Mouse (Mus musculus) liver, embryonic 13.5 days (tissue): ENCODE results near the gene Vps37d. TPM values are rescaled to one million over a fixed set of nuclear protein-coding genes. Genes with fewer than 3 reads are reported as not detected.
"Not testable (repeated sequence)": the region's sequence is repeated elsewhere in the genome, so short reads cannot be mapped to it uniquely, and the experiment has no call there.

Experiments used
- ATAC-seq: fragments of 200-750 bp; cut with Nextera tagmentation; 2 replicates; pipeline ENCODE4 v1.8.0; 2017; ENCODE audit warnings: low read depth, mild to moderate bottlenecking, moderate number of reproducible peaks, moderate library complexity
- DNase-seq: peaks from one replicate; pipeline ENCODE4 v3.0.0; 2022
- H3K27ac ChIP-seq: fragments of 300-500 bp; sonication (generic); 2 replicates; pipeline ENCODE4 v1.5.1; 2015; ENCODE audit warnings: moderate library complexity, mild to moderate bottlenecking, inconsistent platforms
- H3K27me3 ChIP-seq: fragments of 300-500 bp; sonication (generic); 2 replicates; pipeline ENCODE4 v1.6.1; 2015; ENCODE audit warnings: mild to moderate bottlenecking, inconsistent platforms
- H3K36me3 ChIP-seq: fragments of 300-500 bp; sonication (generic); 2 replicates; pipeline ENCODE4 v1.6.1; 2015; ENCODE audit warnings: mild to moderate bottlenecking, inconsistent platforms
- H3K4me1 ChIP-seq: fragments of 300-500 bp; sonication (generic); replicated peaks from 2 replicates; pipeline ENCODE4 v1.6.1; 2015; ENCODE audit warnings: inconsistent platforms
- H3K4me2 ChIP-seq: fragments of 300-500 bp; sonication (generic); 2 replicates; pipeline ENCODE4 v1.6.1; 2015; ENCODE audit warnings: inconsistent platforms, mild to moderate bottlenecking, moderate library complexity
- H3K4me3 ChIP-seq: fragments of 300-500 bp; sonication (generic); replicated peaks from 2 replicates; pipeline ENCODE4 v1.5.1; 2015; ENCODE audit warnings: mild to moderate bottlenecking, inconsistent platforms
- H3K9ac ChIP-seq: fragments of 300-500 bp; sonication (generic); 2 replicates; pipeline ENCODE4 v1.6.1; 2015; ENCODE audit warnings: mild to moderate bottlenecking, inconsistent platforms
- H3K9me3 ChIP-seq: fragments of 300-500 bp; sonication (generic); replicated peaks from 2 replicates; pipeline ENCODE4 v1.6.1; 2016; ENCODE audit warnings: inconsistent platforms
- WGBS: fragments of 180-500 bp; shearing (Covaris S2); methylation state at CpG from one replicate; pipeline ENCODE4 v1.1.7; 2015; ENCODE audit not compliant: insufficient replicate concordance; 5-methylcytosine and 5-hydroxymethylcytosine counted together
- polyA plus RNA-seq: library from polyadenylated mRNA; unstranded; fragments of >200 nt; fragmentation: Nextera tagmentation; extraction: Ambion mirVana; gene quantifications from 2 replicates; pipeline ENCODE4 v1.2.1, GENCODE M21; 2015

Gene Vps37d
- polyA plus RNA-seq, 1 experiment from 2014 or later = 0.47 TPM

- Histone ChIP-seq H3K27ac (no peak overlapping the region), H3K27me3 (peaks cover 21% of the 10 kb centered on the region; the same call in 1 of the 2 replicates), H3K36me3 (no peaks in the 10 kb centered on the region), H3K9ac (no peak overlapping the region), H3K9me3 (no peaks in the 10 kb centered on the region), H3K4me1 (peaks cover 31% of the 10 kb centered on the region), H3K4me3 (no peak overlapping the region), H3K4me2 (no peak overlapping the region)
- DNase-seq = no peak
- WGBS = 50% methylated on average over 4 of the region's 4 CpGs
- no peak for ATAC-seq
Observed at GRCm38 (mm10) chr5:135075655-135076054, 2.4 kb downstream of the Vps37d start.

GRCm38 (mm10) chr5:135073349-135074150, 4.5 kb downstream of the Vps37d start:
- Histone ChIP-seq H3K4me2 (no peak overlapping the region), H3K27me3 (0 out of 2 replicates have a peak, but pooled peaks cover 5% of the 10 kb centered on the region), H3K27ac (no peak overlapping the region), H3K4me3 (no peak overlapping the region), H3K9me3 (no peaks in the 10 kb centered on the region), H3K36me3 (no peaks in the 10 kb centered on the region), H3K4me1 (peaks cover 38% of the 10 kb centered on the region), H3K9ac (no peak overlapping the region)
- ATAC-seq = no peak
- DNase-seq = no peak
- 40% methylated on average over 24 of the region's 26 CpGs for WGBS

GRCm38 (mm10) chr5:135072720-135073119, 5.3 kb downstream of the Vps37d start:
- Histone ChIP-seq H3K4me2 (no peak overlapping the region), H3K36me3 (0 out of 2 replicates have a peak, but pooled peaks cover 4% of the 10 kb centered on the region), H3K27me3 (0 out of 2 replicates have a peak, but pooled peaks cover 4% of the 10 kb centered on the region), H3K27ac (no peak overlapping the region), H3K4me3 (no peak overlapping the region), H3K4me1 (peaks cover 30% of the 10 kb centered on the region), H3K9me3 (no peaks in the 10 kb centered on the region), H3K9ac (no peak overlapping the region)
- DNase-seq (no peak), ATAC-seq (no peak)
- 47% methylated on average over 6 of the region's 6 CpGs for WGBS

GRCm38 (mm10) chr5:135072061-135072460, 6.0 kb downstream of the Vps37d start:
- H3K27ac ChIP-seq = no peak overlapping the region
- peaks cover 23% of the 10 kb centered on the region for H3K4me1 ChIP-seq
- H3K4me2 ChIP-seq = no peak overlapping the region
- peaks cover 10% of the 10 kb centered on the region; the same call in 1 of the 2 replicates for H3K36me3 ChIP-seq
- 0 out of 2 replicates have a peak, but pooled peaks cover 4% of the 10 kb centered on the region for H3K27me3 ChIP-seq
- ATAC-seq = no peak
- WGBS = 69% methylated on average over 2 of the region's 2 CpGs
- no peak overlapping the region for H3K9ac ChIP-seq
- no peaks in the 10 kb centered on the region for H3K9me3 ChIP-seq
- H3K4me3 ChIP-seq = no peak overlapping the region
- DNase-seq = no peak

GRCm38 (mm10) chr5:135070448-135070847, 7.6 kb downstream of the Vps37d start:
- H3K27me3 ChIP-seq = 0 out of 2 replicates have a peak, but pooled peaks cover 4% of the 10 kb centered on the region
- peaks cover 21% of the 10 kb centered on the region; the same call in 1 of the 2 replicates for H3K36me3 ChIP-seq
- no peak overlapping the region for H3K4me2 ChIP-seq
- no peaks in the 10 kb centered on the region for H3K9me3 ChIP-seq
- H3K4me3 ChIP-seq = no peak overlapping the region
- peak; percentile 29 for DNase-seq
- 49% methylated on average over 3 of the region's 3 CpGs for WGBS
- H3K27ac ChIP-seq = no peak overlapping the region
- no peak overlapping the region; the same call in 1 of the 2 replicates for H3K9ac ChIP-seq
- ATAC-seq = peak; percentile 67
- H3K4me1 ChIP-seq = peaks cover 29% of the 10 kb centered on the region

- H3K27me3 ChIP-seq = no peaks in the 10 kb centered on the region
- WGBS = 80% methylated on average over 3 of the region's 3 CpGs
- H3K27ac ChIP-seq = no peak overlapping the region
- peaks cover 40% of the 10 kb centered on the region for H3K4me1 ChIP-seq
- no peak overlapping the region for H3K9ac ChIP-seq
- peak overlapping the region; percentile 95; the same call in 1 of the 2 replicates for H3K4me2 ChIP-seq
- peaks cover 29% of the 10 kb centered on the region for H3K36me3 ChIP-seq
- ATAC-seq (no peak), DNase-seq (no peak)
- no peak overlapping the region for H3K4me3 ChIP-seq
- no peaks in the 10 kb centered on the region for H3K9me3 ChIP-seq
Observed at GRCm38 (mm10) chr5:135066008-135066407, 12.1 kb downstream of the Vps37d start.

GRCm38 (mm10) chr5:135064909-135065446, 13.1 kb downstream of the Vps37d start, which contains the start of gene Bud23:
Gene Bud23, minus strand, starts transcription at chr5:135064959.
- not testable (repeated sequence) for ATAC-seq
- H3K36me3 ChIP-seq = peaks cover 39% of the 10 kb centered on the region
- 59% methylated on average over 9 of the region's 9 CpGs for WGBS

GRCm38 (mm10) chr5:135064382-135064766, 13.7 kb downstream of the Vps37d start:
- peak overlapping the region; percentile 92 for H3K4me3 ChIP-seq
- peak overlapping the region; percentile 88 for H3K9ac ChIP-seq
- ATAC-seq (peak; percentile 72), DNase-seq (no peak)
- WGBS = under 1% methylated on average over 40 of the region's 40 CpGs
- H3K4me1 ChIP-seq = peaks cover 28% of the 10 kb centered on the region
- H3K4me2 ChIP-seq = peak overlapping the region; percentile 95
- peaks cover 46% of the 10 kb centered on the region for H3K36me3 ChIP-seq
- H3K27ac ChIP-seq = peak overlapping the region; percentile 70
- H3K9me3 ChIP-seq = no peaks in the 10 kb centered on the region
- H3K27me3 ChIP-seq = no peaks in the 10 kb centered on the region

More at GRCm38 (mm10) chr5:135064909-135065446, 13.1 kb downstream of the Vps37d start, which contains the start of gene Bud23:
- H3K9me3 ChIP-seq, DNase-seq, H3K27me3 ChIP-seq: not testable (repeated sequence)
- H3K27ac ChIP-seq = peak within 1 kb of the TSS; percentile 70
- peak within 1 kb of the TSS; percentile 95 for H3K4me2 ChIP-seq
- H3K9ac ChIP-seq = peak within 1 kb of the TSS; percentile 88
- H3K4me1 ChIP-seq = peaks cover 29% of the 10 kb centered on the region
- H3K4me3 ChIP-seq = peak within 1 kb of the TSS; percentile 92

GRCm38 (mm10) chr5:135063629-135064381, 14.3 kb downstream of the Vps37d start, which contains the start of gene Dnajc30:
Gene Dnajc30, plus strand, starts transcription at chr5:135064202.
- Histone ChIP-seq H3K4me2 (peak within 1 kb of the TSS; percentile 95), H3K4me1 (peaks cover 28% of the 10 kb centered on the region), H3K4me3 (peak within 1 kb of the TSS; percentile 92), H3K9ac (peak within 1 kb of the TSS; percentile 88), H3K27ac (peak within 1 kb of the TSS; percentile 70), H3K27me3 (no peaks in the 10 kb centered on the region), H3K9me3 (no peaks in the 10 kb centered on the region), H3K36me3 (peaks cover 51% of the 10 kb centered on the region)
- peak; percentile 95 for ATAC-seq
- under 1% methylated on average over 52 of the region's 52 CpGs for WGBS
- DNase-seq = peak; percentile 95

GRCm38 (mm10) chr5:135053356-135053755, 24.7 kb downstream of the Vps37d start:
- DNase-seq (no peak), ATAC-seq (no peak)
- Histone ChIP-seq H3K4me1 (no peaks in the 10 kb centered on the region), H3K4me2 (no peak overlapping the region), H3K27ac (no peak overlapping the region), H3K36me3 (peaks cover 70% of the 10 kb centered on the region), H3K4me3 (no peak overlapping the region), H3K9ac (no peak overlapping the region), H3K27me3 (no peaks in the 10 kb centered on the region), H3K9me3 (no peaks in the 10 kb centered on the region)
- WGBS = 81% methylated on average over 12 of the region's 12 CpGs

GRCm38 (mm10) chr5:135049268-135049667, 28.8 kb downstream of the Vps37d start:
- H3K9me3 ChIP-seq, H3K4me1 ChIP-seq: not testable (repeated sequence)
- 71% methylated on average over 6 of the region's 6 CpGs for WGBS

More at GRCm38 (mm10) chr5:135049268-135049667, 28.8 kb downstream of the Vps37d start:
- not testable (repeated sequence) for DNase-seq, ATAC-seq, H3K27ac ChIP-seq, H3K4me3 ChIP-seq, H3K9ac ChIP-seq, H3K4me2 ChIP-seq, H3K27me3 ChIP-seq
- peaks cover 39% of the 10 kb centered on the region for H3K36me3 ChIP-seq
